Mouse (Mus musculus) c-Kit-positive CD71-negative TER-119-negative erythroid progenitor cells, embryonic 14.5 days (primary cell): ENCODE data around the gene Lyzl4.
A peak's percentile ranks its signal among the peaks of the same experiment; 100 is the strongest.
"Not testable (repeated sequence)": the region's sequence is repeated elsewhere in the genome, so short reads cannot be mapped to it uniquely, and the experiment has no call there.

Experiments used
- DNase-seq: peaks from one replicate; pipeline ENCODE4 v3.0.0-alpha.2; 2013; ENCODE audit warnings: low read depth

The Lyzl4 gene

DNA sequence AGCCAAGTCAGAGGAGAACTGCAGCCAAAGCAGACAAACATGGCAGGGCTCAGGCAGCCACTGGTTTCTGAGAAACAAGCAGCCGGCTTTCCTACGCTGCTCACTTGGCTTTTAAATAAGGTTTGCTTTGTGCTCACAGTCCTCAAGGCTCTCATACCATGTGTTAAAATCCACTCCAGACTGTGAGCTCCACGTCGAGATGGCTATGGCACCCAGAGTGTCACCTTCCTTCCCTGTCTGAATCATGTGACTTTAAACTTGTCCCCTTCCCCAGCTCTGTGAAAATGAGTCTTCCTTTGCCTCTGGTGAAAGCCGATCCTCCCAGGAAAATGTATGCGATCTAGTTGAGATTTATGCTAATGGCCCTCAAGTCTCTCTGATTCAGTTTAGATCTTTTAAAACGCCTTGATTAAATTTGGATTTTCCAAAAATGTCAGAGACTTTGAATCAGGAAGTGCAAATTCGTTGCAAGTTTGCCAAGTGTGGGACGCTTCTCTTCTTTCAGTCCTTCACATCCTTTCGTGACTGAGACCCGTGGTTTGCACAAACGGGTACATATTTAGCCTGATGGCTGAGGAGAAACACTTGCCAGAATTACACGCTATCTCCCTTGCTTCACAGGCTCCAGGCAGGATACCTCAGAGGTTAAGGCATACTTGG lies 41.6 kb downstream of the Lyzl4 start:
- DNase-seq, result no peak

- DNase-seq, result no peak
These were observed 42.3 kb downstream of the Lyzl4 start for GRCm38 (mm10) chr9:121599551-121599950.

DNA sequence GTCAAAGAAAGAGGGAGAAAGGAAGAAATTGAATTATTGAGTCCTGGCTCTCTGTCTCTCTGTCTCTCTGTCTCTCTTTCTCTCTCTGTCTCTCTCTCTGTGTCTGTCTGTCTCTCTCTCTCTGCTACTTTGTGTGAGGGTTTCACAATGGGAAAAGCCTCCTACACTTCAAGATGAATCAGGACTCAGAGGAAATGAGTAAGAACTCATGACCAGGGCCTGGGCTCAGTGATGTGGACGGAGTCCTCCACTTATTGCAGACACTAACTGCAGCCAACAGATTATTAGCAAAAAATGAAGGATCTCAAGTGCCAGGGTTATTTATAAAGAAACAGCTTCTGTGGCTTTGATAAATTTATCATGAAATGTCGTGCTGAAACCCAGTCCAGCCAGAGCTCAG lies 43.8 kb downstream of the Lyzl4 start:
- no peak for DNase-seq

DNA sequence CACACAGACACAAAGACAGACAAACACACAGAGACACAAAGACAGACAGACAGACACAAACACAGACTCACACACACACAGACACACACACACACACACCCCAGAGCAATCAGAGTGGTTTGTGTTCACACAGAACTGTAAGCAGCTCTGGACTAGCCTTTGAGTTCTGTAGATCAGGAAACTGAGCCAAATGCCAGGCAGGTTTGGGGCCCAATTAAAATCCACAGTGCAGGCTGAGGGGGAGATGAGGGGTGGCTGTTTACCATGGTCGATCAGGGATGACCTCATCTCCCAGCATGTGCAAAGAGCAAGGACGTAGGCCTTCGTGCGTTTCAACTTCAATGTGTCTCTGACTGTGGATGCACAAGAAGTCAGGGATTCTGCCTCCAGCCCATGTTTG lies 47.1 kb downstream of the Lyzl4 start:
- no peak for DNase-seq

DNA sequence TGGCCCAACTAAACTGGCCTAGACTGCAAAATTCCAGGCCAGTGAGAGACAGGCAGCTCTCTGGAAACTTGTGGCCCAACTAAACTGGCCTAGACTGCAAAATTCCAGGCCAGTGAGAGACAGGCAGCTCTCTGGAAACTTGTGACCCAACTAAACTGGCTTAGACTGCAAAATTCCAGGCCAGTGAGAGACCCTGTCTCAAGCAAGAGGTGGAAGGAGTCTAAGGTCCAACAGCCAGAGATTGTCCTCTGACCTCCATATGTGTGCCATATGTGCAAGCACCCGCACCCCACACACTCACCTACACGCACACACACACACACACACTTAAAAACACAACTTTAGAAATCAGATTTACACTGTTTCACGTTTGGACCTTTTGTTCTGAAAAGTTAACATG lies 48.1 kb downstream of the Lyzl4 start:
- DNase-seq, result not testable (repeated sequence)

DNA sequence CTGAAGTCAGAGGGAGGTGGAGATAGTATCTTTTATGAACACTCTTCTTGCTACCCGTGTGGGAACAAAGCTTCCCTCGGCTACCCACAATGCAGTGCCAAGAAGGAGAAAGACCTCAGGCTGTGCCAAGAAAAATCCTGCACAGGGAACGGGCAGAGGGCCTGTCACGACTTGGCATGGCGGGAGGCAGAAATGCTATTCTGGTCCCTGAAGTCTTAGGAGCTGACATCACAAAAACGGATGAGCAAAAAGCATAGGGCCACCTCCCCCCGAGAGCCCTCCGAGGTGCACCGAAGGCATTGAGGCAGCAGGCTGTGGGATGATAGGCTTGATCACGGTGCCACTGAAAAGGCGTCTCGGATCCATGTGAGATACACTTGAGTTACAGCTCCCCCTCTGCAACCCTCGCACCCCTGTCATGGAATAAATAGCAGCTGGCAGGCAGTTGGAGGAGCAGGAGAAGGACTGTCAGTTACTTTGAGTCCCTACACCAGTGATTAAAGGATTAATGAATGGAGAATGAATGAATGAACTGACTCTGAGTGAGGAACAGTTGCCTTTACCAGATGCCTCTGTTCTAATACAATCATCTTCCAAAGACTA lies 48.8 kb downstream of the Lyzl4 start:
- no peak for DNase-seq

GRCm38 (mm10) chr9:121589533-121589932 lies 52.4 kb downstream of the Lyzl4 start:
- DNase-seq, result no peak

GRCm38 (mm10) chr9:121574380-121574779 lies 67.5 kb downstream of the Lyzl4 start:
- peak; percentile 9 for DNase-seq

DNA sequence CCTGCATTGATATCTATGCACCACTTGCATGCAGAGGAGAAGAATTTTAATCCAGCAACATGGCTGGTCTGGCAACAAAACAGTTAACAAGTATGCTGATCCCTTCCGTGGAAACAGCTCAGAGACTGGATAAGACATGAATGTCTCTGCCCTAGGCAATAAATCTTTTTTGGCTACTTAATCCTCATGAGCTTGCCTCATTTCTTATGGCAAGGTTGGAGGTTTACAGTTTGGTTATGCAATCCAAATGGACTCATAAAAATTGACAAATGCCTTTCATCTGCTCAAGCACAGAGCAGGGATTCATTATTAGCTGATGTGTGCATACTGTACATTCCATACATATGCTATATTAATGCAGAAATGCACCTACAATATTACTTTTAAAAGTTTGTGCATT lies 73.4 kb downstream of the Lyzl4 start:
- no peak for DNase-seq

- DNase-seq, result no peak
These were observed 75.5 kb downstream of the Lyzl4 start for GRCm38 (mm10) chr9:121566387-121566786.

DNA sequence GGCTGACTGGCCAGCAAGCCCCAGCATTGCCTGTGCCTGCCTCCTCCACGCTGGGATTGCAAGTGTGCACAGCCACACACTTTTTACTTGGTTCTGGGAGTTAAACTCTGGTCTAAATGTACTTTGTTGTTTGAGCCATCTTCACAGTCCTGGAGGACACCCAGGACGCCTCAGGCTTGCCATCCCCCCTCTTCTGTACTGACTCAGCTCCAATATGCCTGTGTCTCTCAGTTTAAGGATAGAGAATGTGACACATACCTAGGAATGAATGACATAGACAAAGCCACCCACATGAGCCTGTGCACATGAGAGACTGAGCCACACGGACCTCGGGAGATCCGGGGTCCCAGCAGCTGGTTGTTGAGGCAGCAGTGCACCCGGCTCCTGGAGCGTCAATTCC lies 78.6 kb downstream of the Lyzl4 start:
- DNase-seq, result no peak

DNA sequence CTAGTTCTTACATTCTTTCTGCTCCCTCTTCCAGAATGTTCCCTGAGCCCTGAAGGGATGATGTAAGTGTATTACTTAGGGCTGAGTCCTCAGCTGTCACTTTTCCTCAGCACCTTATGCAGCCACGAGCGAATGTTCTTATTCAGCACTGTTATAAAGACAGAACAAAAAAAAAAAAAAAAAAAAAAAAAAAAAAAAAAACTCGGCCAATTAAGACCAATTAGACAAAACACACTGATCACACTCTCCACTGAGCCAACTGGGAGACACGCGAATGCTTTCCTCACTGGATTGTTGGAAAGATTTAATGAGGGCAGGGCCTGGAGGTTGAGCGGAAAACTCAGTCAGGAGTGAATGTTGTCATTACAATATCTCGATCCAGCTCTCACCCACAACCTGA lies 81.4 kb downstream of the Lyzl4 start:
- no peak for DNase-seq

DNA sequence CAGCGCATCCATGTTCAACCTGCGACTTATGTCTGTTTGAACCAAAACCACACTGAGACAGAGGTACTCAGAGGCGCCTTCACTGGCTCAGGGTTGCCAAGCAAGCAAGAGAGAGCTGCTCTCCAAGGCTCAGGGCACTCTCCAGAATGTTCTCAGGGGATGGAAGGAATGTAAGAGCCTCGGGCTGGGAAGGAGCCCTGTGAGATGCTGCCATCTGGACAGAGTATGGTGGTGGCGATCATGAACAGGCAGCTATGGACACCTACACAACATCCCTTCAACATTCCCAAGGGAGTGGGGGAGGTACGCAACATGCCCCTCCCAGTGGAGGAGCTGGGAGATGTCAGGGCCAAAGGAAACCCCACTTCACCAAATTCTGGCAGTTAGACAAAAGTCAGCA lies 83.7 kb downstream of the Lyzl4 start:
- no peak for DNase-seq

DNA sequence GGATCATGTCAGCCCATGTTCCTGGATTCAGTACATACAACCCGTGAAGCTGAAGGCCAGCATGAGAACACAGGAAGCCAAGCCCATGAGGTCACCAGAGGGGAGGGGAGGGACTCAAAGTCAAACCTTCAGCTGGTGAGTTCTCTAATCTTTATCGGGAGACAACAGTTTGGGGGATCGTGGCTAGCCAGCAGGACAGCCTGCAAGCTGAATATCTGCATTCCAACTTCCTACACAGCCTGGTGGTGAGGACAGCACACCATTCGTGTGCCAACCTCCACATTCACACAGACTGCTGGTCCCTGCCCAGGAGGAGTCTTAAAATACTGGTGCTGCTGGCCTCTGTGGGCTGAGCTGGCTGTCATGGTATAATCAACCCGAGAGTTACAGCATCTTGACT lies 85.0 kb downstream of the Lyzl4 start:
- DNase-seq, result no peak

GRCm38 (mm10) chr9:121555395-121556000 lies 86.4 kb downstream of the Lyzl4 start:
- DNase-seq, result no peak

GRCm38 (mm10) chr9:121553643-121554042 lies 88.3 kb downstream of the Lyzl4 start:
- no peak for DNase-seq

DNA sequence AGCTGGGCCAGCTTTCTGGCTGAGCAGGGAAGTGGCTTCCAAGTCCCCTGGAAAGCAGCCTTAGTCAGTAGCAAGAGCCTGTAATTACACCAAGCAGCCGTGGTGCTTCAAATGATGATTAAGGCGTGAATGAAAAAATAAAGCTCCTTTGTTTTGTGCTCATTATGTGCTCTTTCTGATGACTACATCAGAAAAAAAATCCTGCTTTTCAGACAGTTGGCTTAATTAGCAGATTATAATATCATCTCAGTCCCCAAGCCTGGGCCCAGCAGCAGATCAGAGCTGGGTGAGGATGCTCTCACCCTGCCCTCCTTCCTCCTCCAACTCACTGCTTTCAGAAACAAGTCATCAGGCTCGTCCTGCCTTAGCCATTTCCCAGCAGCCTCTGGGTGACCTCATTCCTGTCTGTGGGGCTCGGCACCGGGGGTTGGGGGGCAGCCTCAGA lies 91.5 kb downstream of the Lyzl4 start:
- DNase-seq, result no peak

- no peak for DNase-seq
These were observed 92.5 kb downstream of the Lyzl4 start for GRCm38 (mm10) chr9:121549444-121549843.

DNA sequence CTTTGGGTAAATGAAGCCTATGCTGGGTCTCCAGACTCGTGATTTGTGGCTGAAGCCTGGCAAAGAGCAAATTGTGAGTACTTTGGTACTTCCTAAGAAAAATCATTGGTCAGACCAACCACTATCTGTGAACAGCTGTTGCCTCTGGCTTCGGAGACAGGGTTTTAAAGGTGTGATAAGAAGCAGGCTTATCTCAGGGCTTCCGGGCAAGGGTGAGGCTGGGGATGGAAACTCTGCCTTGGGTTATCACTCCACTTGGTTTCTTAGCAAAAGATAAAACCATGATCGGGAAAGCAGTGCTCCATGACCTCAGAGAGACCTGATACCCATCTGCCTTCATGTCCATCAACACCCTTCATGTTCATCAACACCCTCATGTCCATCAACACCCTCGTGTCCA lies 92.9 kb downstream of the Lyzl4 start:
- no peak for DNase-seq

DNA sequence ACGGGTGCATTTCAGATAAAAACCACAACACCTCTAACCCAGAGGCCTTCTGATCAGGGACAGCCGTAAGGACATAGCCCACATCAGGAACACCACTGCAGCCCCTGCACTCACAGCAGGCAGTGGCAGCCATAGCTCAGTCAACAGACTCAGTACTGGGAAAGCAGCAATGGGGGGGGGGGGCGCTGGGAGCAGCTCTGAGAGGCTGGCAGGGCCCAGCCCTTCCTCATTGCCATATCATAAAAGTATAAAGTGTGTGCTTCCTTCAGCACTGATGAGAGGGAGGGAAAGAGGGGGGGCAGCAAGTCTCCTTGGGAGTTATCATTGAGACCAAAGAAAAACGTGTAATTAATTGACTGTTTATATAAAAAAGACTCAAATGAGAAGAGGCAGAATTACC lies 94.5 kb downstream of the Lyzl4 start:
- no peak for DNase-seq

DNA sequence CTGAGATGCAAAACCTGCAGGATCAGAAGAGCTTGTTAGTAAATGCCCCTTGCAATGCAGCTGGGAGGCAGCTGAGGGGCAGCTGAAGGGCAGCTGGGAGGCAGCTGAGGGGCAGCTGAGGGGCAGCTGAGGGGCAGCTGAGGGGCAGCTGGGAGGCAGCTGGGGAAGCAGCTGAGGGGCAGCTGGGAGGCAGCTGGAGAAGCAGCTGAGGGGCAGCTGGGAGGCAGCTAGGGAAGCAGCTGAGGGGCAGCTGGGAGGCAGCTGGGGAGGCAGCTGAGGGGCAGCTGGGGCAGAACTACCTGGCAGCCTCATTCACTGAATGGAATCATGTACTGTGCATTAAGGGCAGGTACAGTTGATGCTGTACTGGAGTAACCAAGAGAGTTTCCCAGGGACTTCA lies 100.4 kb downstream of the Lyzl4 start:
- no peak for DNase-seq

GRCm38 (mm10) chr9:121532626-121533025 lies 109.3 kb downstream of the Lyzl4 start:
- no peak for DNase-seq

DNA sequence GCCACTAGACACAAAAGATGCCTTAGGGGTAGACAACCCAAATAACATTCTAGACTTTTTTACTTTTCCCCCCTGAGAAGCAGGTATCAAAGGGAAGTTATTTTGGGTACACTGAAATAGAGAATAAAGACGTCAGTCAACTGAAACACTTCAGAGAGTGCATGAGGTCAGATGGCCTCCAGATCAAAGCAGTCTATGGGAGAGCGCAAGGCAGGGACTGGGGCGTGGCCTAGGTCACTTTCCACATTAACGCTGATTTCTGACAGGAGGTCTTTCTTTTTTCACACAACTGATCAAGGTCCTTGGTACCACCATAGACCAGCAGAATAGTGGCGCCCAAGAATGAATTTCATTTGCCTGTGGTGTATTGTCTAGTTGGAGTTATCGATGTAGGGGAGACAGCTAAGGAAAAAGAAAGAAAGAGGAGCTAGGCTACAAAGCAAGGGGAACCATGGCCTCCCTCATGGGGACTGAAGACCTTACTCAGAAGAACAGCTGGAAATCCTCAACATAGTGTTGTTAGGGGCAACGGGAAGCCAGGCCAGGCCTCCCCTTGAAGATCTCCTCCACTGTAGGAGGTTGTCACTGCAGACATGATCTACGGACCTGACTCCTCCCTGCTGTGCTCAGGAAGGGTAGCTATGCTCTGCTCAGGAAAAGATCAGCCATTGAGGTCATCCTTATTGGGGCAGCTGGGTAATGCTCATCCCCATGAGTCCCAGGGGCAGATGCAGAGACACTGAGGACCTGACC lies 113.1 kb downstream of the Lyzl4 start:
- no peak for DNase-seq
